Mouse (Mus musculus): ENCODE results near the gene Sag.
"Not testable (repeated sequence)": the region's sequence is repeated elsewhere in the genome, so short reads cannot be mapped to it uniquely, and the experiment has no call there.

Gene Sag

DNA sequence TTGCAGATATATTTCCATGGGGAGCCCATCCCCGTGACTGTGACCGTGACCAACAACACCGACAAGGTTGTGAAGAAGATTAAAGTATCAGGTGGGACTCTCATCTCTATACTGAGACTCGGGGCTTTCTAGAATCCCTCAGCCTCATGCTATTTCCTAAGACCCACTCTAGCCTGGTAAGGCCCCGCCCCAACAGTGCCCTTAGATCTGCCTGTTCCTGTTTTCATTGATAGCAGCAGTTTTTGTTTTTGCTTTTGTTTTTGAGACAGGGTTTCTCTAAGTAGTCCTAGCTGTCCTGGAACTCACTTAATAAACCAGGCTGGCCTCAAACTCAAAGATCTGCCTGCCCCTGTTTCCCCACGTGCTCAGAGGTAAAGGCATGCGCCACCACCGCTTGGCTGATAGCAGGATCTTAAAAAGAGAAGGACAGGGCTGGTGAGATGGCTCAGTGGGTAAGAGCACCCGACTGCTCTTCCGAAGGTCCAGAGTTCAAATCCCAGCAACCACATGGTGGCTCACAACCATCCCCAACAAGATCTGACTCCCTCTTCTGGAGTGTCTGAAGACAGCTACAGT is 21.0 kb downstream of the Sag start:
- in situ Hi-C loops (cut with MseI, MboI): no loop called here

DNA sequence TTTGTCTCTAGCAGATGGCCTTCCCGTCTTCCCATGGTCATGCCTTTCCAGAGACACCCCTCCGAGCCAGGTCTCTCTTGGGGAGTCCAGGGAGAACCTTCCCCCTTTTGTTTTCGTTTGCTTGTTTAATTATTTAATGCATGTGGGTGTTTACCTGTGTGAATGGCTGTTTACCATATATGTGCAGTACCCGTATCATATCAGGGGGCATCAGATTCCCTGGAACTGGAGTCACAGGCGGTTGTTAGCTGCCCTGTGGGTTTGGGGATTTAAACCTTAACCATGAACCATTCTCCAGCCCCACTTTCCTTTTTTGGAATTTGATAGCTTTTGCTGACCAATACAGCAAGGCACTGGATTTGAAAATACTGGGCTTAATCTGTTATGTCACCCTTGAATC is 21.8 kb downstream of the Sag start:
- in situ Hi-C loops (cut with MseI, MboI): no loop called here

DNA sequence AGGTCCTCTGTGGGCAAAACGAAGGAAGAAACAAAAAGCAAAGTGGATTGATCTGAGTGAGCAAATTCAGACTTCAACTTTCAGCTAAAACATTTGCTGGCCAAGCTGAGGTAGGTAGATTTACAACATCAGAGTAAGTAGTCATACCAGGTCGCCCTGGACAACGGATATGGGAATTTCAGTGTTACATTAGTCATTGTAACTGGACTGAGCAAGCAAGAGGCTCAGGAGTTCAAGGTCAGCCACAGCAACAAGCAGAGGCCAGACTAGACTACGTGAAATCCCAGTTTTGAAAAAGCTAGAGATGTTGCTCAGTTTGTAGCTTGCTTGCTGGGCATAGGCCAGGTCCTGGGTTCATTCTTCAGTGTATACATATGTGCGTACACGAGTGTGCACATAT is 22.5 kb downstream of the Sag start:
- in situ Hi-C loops (cut with MseI, MboI): no loop called here

DNA sequence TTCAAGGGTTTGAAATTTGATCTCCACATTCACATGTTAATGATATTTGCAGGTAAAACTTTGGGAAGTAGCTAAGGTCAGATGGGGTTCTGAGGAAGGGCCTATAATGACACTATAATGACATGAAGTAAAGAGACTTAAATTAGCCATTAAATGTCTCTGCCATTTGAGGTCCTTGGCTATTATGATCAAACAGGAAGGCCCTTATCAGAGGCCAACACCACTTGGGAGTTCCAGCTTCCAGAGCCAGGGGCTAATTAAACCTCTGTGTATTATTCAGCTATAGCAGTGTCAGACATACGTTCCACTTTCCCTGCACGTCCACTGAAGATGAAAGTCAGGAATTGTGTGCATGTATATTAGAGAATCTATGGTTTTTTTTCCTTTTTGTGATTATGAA is 23.0 kb downstream of the Sag start:
- in situ Hi-C loops (cut with MseI, MboI): no loop called here

DNA sequence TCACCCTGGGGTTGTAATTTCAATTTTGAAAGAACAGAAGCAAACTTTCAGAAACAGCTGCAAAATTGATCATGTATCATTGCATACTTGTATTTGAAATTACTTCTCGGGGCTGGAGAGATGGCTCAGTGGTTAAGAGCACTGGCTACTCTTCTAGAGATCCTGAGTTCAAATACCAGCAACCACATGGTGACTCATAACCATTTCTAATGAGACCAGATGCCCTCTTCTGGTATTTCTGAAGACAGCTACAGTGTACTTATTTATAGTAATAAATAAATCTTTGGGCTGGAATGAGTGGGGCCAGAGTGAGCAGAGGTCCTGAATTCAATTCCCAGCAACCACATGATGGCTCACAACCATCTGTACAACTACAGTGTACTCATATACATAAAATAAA is 24.0 kb downstream of the Sag start:
- in situ Hi-C loops (cut with MseI, MboI): not testable (repeated sequence)

DNA sequence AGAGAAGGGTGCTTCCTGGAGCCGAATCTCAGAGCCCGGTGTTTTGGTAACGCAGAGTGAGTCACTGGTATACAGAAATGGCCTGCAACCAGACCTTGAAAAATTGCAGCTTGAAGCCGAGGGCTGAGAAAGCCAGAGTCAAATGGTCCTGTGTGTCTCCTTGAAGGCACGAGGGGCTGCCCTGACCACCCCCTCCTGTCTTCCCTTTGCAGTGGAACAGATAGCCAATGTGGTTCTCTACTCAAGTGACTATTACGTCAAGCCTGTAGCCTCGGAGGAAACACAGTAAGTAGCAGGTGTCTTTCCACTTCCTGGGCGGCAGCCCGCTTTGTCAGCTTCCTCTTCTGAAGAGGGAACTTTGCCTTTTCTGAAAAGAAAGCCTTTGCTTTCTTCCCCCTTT is 24.7 kb downstream of the Sag start:
- in situ Hi-C loops (cut with MseI, MboI): no loop called here

DNA sequence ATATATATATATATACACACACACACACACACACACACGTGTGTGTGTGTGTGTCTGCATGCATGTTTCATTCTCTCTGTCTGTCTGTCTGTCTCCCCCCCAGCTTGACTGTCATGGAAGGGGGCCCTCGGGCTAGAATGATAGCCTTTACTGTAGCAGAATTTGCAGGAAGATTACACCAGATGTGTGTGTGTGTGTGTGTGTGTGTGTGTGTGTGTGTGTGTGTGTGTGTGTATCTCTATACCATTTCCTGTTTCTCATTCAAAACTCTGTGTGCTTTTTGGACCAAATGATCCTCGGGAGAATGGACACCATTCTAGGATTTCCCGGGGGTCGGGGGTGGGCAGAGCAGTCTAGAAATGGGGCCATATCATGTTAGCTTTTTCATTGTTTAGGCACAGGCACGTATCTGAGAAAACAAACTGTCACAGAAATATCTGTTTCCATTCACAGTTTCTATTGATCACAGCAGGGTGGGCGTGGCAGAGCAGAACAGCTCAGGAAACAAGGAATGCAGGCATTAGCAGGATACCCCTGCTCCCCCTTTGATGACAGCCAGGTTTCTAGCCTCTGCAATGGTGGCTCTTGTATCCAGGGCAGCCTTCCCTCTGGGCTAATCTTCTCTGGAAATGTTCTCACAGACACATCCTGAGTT is 25.6 kb downstream of the Sag start:
- in situ Hi-C loops (cut with MseI, MboI): no loop called here

DNA sequence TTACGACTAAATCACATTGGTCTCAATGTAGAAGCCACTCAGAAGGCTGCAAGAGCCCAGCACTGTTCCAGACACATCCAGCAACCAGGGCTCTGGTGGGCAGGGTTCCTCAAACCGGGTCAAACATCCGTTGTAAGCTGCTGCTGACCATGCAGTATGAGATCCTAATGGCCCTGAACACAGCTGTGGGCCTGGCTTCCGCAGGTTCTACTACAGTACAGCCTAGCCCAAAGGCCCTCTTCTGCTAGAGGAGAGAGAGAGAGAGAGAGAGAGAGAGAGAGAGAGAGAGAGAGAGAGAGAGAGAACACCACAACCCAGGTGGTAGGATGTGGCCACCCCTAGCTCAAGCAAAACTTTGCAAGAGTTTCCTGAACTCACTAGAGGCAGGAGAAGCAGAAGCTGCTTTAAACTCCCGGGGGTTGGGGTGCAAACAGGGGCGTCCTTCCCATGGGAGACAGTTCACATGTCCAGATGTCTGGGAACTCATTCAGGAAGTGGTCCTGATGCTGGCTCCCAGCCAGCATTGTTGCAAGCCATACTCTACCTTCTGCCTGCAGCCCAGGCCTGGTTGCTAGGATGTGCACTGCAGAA is 26.2 kb downstream of the Sag start:
- in situ Hi-C loops (cut with MseI, MboI): no loop called here

DNA sequence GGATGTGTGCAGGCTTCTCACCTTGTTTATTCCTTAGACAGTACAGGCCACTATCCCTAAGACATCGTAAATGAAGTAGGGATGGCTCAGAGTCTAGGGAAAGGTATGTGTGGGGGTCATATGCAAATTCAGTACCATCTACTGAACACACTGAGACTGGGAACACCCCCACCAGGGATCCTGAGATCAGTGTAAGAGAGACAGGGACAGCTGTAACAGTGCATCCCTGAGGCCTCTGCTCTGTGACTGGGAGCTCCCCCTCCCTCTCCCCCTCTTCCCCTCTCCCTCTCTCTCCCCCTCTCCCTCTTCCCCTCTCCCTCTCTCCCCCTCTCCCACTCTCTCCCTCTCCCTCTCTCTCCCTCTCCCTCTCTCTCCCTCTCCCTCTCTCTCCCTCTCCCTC is 33.0 kb downstream of the Sag start:
- in situ Hi-C loops (cut with MseI, MboI): no loop called here

DNA sequence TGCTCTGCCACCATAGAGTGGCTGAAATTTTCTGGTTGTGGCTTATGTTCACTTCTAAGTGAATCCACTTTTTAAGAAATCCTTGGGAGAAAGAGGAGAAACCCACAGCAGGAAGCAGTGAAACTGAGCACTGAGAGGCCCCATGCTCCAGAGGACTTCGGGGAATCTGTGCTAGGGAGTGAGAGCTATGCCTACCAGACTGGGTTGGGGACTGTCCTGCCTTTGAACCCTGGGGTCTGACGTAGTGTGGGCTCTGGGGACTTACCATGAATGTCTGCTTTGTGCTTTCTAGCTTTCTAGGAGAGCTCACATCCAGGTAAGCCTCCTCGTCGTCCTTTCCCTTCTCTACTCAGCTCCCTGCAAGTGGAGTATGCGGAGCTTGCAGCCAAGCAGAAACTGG is 33.5 kb downstream of the Sag start:
- in situ Hi-C loops (cut with MseI, MboI): no loop called here

DNA sequence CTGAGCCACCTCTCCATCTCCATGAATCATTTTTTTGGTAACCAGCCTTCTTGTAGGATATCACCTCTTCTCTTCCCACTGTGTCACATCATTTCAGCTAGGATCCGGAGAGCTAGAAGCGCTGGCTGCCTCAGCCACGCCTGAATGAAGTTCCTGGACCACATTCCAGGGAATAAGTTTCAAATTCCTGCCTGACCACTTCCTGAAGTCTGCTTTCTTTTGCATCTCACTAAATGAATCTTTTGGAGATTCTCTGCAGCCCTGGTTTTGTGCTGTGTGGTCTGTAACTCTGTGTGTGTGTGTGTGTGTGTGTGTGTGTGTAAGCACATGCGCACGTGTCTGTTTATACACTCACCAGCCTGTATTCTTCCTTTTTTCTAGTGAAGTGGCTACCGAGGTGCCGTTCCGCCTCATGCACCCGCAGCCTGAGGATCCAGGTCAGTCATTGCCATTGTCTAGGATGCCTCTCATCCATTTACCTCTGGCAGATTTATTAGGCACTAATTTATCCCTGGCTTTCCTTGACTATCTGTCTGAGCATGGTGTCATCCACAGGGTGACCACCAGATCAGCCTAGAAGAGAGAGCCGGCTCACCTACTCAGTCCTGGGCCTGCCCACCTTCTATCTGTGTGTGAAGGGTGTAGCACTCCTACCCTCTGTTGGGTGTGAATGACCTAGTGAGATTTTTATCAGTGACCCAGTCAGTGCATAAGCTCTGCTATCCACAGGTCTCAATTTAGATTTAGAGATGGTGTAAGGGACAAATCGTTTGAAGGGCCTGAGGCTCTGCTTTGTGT is 37.1 kb downstream of the Sag start:
- in situ Hi-C loops (cut with MseI, MboI): no loop called here

DNA sequence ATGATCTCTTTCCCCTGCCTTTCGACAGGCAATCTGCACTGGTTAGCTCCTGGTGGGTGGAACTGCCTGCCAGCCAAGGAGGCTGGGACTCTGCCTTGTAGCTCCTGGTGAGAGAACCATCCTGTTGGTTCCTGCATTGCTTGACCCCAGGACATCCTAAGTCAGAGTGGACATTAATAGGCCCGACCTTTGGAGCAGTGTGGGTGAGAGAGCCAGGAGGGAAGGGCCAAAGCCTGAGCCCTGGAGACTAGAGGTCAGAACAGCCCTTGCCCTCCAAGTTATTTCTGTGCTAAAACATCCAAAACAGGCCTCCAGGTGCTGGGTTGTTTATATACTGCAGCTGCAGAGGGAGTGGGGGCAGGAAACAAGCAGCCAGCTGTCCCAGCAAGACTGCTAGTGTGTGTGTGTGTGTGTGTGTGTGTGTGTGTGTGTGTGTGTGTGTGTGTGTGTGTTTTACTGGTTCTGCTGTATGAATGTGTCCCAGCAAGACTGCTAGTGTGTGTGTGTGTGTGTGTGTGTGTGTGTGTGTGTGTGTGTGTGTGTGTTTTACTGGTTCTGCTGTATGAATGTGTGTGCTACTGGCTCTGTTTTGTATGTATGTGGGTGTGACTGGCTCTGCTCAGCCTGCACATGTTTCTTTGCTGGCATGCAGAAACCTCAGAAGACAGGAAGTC is 43.5 kb downstream of the Sag start:
- in situ Hi-C loops (cut with MseI, MboI): no loop called here

DNA sequence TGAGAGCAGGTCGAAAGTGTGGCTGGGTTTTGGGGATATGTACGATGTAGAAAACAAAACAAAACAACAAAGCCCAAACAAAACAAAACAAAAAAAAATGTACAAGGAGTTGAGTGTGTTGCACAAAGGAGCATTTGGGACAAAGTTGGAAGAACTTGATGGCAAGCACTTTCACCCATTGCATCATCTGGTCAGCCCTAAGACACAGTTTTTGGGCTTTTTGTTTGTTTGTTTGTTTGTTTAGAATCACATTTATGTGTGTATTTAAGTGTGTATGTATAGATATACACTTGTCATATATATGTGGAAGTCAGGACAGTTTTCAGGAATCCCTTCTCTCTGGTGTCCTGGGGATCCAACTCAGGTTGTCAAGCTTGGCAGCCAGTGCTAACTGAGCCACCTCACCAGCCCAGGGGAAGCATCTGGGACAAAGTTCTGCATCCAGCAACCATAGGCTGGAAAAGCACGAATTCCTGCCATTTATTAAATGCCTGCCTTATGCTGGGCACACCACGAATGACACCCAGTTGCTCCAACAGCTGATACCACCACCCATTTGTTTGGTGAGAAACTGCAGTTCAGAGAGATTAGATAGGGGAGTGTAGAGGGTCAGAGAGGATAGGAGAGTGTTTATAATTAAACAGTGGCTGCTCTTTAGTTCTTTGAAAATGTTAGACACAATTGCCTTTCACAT is 44.1 kb downstream of the Sag start:
- in situ Hi-C loops (cut with MseI, MboI): no loop called here

DNA sequence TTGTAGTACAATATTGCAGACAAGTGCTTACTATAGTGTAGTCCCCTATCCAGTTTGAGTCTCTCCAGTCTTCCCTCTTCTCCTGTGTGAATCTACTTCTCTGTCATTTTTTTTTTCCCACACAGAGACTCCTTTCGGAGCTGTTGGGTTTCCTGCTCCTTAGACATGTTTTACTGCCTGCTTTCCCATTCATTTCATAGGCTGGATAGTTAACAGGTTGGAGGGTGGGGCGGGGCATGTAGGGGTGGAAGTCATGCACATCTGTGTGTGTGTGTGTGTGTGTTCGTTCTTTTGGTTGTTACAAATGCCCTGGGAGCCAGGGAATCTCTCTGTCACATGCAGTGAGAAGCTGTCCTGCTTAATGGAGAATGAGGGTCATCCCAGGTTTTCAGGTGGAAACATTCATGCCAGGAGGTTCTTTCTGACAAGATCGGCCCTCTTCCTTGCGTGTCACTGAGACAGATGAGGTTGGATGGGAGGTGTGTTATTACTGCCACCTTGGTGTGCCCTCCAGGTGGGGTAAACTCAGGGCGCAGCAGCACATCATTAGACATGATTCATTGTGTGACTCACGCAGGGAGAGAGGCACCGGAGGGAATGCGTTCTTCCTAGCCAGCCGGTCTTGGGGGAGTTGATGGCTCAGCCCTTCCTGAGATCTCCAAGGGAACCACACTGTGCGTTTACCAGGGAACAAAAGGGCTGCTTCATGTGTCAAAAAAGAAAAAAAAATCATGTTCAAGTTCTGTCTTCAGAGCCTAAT is 44.9 kb downstream of the Sag start:
- in situ Hi-C loops (cut with MseI, MboI): no loop called here

DNA sequence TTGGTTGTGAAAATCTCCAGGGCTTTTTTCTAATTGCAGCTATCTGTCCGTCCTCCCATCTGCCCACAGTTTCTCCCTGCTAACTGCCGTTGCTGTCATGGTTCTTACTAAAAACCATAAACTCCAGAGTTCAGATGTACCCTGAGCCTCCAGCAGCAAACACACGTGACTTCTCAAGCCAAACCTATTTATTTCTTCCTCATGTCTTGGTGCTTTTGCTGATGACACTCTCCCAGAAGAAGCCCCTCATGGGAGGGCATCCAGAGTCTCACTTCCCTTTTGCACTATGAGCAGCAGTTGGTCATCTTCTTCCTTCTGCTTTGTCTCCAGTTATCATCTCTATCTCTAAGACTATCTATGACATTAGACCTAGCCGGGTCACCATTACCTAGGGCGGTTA is 45.8 kb downstream of the Sag start:
- in situ Hi-C loops (cut with MseI, MboI): no loop called here

DNA sequence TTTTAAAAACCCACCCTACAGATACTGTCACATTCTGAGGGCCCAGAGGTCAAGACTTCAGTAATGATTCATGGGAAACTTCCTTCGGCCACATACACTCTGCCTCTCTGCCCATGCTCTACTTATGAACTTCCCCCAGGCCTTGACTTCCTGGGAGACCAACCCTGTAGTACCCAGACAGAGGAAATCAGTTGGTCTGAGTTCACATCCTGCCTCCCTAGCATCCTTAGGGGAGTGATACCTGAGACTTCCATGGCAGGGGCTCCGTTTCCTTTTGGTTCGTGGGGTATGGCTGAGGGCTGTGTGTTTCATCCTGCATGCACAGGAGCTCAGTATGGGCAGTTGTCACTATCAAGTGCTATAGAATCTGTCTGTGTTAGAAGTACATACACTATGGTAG is 47.9 kb downstream of the Sag start:
- in situ Hi-C loops (cut with MseI, MboI): no loop called here

DNA sequence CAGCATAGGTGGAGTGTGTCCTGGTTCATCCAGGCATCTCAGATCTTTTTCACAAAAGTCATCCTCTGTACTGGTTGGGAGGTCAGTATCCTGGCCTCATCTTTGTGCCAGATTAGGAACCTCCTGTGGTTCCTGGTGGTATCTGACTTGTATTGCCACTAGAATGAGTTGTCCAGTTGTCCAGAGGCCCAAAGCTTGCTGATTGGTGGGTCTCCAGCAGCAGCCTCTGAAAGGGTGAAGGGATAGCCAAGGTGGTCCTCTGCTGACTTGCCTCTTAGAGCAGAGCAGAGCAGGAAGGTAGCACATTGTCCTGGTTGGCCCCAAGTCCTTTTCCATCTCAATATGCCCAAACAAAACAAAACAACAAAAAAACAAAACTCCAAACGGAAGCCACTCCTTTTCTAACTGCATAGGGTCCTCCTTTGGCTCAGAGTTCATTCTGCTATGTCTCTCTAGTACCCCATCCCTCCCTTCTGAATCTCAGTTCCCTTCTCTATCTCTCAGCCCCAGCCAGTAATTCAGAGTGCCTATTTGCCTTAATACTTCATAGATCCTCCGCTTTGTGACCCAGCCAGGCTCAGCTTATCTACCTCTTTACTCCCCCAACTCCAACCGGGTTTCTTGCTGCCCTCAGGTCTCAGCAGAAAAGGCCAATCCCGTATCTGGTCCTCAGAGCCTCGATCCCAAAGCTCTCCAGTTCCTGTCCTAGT is 48.8 kb downstream of the Sag start:
- in situ Hi-C loops (cut with MseI, MboI): no loop called here

DNA sequence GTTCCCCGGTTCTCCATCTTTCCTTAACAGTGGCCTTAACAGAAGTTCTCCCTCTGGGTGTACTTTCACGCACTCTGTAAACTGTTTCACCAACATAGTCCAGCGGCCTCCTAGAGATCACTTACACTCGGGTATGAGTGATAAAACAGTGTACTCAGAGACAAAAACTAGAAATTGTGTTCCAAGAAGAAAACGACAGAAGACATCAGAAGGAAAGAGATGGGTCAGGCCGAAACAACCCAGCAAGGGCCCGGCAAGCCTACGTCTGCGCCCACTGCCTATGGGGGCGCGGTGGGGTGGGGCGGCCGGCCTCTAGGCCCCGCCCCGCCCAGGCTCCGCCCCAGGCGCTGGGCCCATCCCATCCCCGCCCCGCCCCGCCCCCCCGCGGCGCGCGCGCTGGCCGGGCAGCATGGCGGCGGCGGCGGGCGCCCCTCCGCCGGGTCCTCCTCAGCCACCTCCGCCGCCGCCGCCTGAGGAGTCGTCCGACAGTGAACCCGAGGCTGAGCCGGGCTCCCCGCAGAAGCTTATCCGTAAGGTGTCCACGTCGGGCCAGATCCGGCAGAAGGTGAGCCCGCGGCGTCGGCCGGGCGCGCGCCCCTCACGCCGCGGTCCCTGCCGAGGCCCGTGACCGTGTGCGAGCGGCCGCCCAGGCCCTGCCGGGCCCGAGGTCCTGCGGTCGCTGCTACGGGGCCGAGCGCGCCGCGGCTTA is 49.6 kb downstream of the Sag start, which contains the start of gene Dgkd:
Dgkd (plus strand) TSS at position 396 of the 709 bp plus-strand sequence.
- in situ Hi-C loops (cut with MseI, MboI): no loop called here

DNA sequence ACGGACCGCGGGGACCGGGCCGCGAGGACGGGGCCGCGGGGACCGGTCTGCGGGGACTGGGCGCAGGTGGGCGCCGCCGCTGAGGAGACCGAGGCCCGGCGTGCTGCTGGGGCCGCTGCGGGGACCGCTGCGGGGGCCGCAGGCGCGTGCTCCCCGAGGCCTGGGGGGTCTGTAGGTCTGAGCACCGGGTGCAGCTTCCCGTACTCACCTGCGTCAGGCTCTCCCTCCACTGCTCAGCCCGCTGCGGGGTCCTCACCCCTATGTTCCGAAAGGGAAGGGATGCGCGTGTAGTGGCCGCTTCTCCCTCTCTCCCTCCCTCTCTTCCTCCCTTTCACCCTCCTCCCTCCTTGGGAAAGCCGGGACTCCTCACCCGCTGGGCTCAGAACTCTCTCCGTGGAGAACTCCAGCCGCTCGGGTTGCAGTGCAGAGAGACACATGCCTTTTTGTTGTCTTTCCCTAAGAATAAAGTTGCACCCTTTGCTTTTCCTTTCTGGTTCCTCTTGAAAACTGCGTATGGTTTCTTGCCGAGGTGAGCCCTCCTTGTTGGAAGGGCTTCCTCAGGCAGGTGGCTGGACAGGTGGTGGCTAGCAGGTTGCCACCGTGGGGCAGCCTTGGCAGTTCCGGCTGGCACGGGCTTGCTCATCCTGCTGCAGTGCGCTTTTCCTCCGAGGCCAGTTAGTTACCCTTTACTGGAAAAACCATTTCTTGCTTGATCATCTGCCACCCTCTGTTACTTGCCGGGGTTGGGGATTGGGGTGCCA is 50.3 kb downstream of the Sag start:
- in situ Hi-C loops (cut with MseI, MboI): no loop called here
